34 mouse cellular contexts compared by ENCODE assay signal in genomic region chr12:25895691-25896090, GRCm38 (mm10).
"Had no signal": no experiment of that assay in that cellular context is flagged by ENCODE, and none has a peak within 500 bp of the region (broad histone marks: within the 10 kb centered on the region; RNA-seq: fewer than 3 reads in every experiment).

No protein-coding gene starts in this region.

- H3K4me2 ChIP-seq: heart, embryonic 12.5 days; heart, embryonic 13.5 days; heart, embryonic 15.5 days; hindbrain, embryonic 12.5 days; hindbrain, embryonic 13.5 days; hindbrain, embryonic 14.5 days; hindbrain, embryonic 15.5 days; intestine, embryonic 15.5 days; kidney, embryonic 15.5 days had no signal

- ATAC-seq: hindbrain, embryonic 16.5 days; hindbrain, postnatal 0 days; inflammation-experienced regulatory T-cells, adult 6 months; intestine, embryonic 15.5 days; intestine, embryonic 16.5 days; intestine, postnatal 0 days had no signal

- H3K9me3 ChIP-seq: heart, embryonic 12.5 days; heart, embryonic 13.5 days; heart, embryonic 15.5 days; hindbrain, embryonic 10.5 days; hindbrain, embryonic 12.5 days; hindbrain, embryonic 13.5 days; hindbrain, embryonic 15.5 days; intestine, embryonic 15.5 days; kidney, embryonic 15.5 days had no signal

- H3K36me3 ChIP-seq: heart, embryonic 12.5 days; heart, embryonic 13.5 days; heart, embryonic 15.5 days; hindbrain, embryonic 10.5 days; hindbrain, embryonic 12.5 days; hindbrain, embryonic 13.5 days; hindbrain, embryonic 15.5 days; intestine, embryonic 15.5 days; kidney, embryonic 15.5 days had no signal

- H3K27ac ChIP-seq: heart, embryonic 13.5 days; heart, embryonic 15.5 days; hindbrain, embryonic 10.5 days; hindbrain, embryonic 12.5 days; hindbrain, embryonic 13.5 days; hindbrain, embryonic 14.5 days; hindbrain, embryonic 15.5 days; hindbrain, postnatal 0 days; intestine, embryonic 15.5 days; kidney, embryonic 15.5 days; kidney, postnatal 0 days; layer of hippocampus, adult 2 months; left cerebral cortex, adult 2 months had no signal

- H3K4me1 ChIP-seq: heart, embryonic 12.5 days; heart, embryonic 13.5 days; heart, embryonic 15.5 days; hindbrain, embryonic 10.5 days; hindbrain, embryonic 15.5 days; intestine, embryonic 15.5 days; kidney, embryonic 15.5 days had no signal

- H3K4me3 ChIP-seq: heart, embryonic 12.5 days; heart, embryonic 13.5 days; heart, embryonic 15.5 days; hindbrain, embryonic 10.5 days; hindbrain, embryonic 12.5 days; hindbrain, embryonic 13.5 days; hindbrain, embryonic 15.5 days; intestine, embryonic 15.5 days; kidney, embryonic 15.5 days; layer of hippocampus, adult 2 months; left cerebral cortex, adult 2 months had no signal

- H3K27me3 ChIP-seq: heart, embryonic 12.5 days; heart, embryonic 13.5 days; heart, embryonic 15.5 days; hindbrain, embryonic 12.5 days; hindbrain, embryonic 13.5 days; hindbrain, embryonic 15.5 days; intestine, embryonic 15.5 days; kidney, embryonic 15.5 days had no signal

- DNase-seq: heart, postnatal 10 days; heart, postnatal 14 days; heart, postnatal 36 days; heart, postnatal 4 days; kidney, adult 11 months; kidney, adult 18-20 months; kidney, adult 2 months; kidney, adult 8-10 months; kidney, adult 9 months; kidney, postnatal 10 days; kidney, postnatal 14 days; kidney, postnatal 25 days; kidney, postnatal 36 days; kidney, postnatal 4 days; layer of hippocampus, adult 9-11 months; layer of hippocampus, postnatal 36 days had no signal

- H3K9ac ChIP-seq: heart, embryonic 12.5 days; heart, embryonic 13.5 days; heart, embryonic 15.5 days; hindbrain, embryonic 12.5 days; hindbrain, embryonic 13.5 days; hindbrain, embryonic 14.5 days; hindbrain, embryonic 15.5 days; intestine, embryonic 15.5 days; kidney, embryonic 15.5 days had no signal
